Mouse (Mus musculus): ENCODE data around the gene Gm49394.

GRCm38 (mm10) chr7:142600921-142601320, 68.8 kb downstream of the Gm49394 start:
- no peak for TF ChIP-seq CTCF (IDR thresholded peaks at IDR 0.05; ENCODE audit: insufficient read depth, low read length)
- TF ChIP-seq POLR2A (IDR thresholded peaks at IDR 0.05; ENCODE audit: borderline replicate concordance, extremely low read depth, low read depth, low read length): no peak

Measured in lung, adult 2 months (tissue).